Mouse (Mus musculus) T-cell, adult 2 months (primary cell): ENCODE results near the gene Thbs3.
"Not testable (repeated sequence)": the region's sequence is repeated elsewhere in the genome, so short reads cannot be mapped to it uniquely, and the experiment has no call there.

ENCODE experiments used
- DNase-seq: peaks from one replicate; pipeline ENCODE4 v3.0.0; 2022; ENCODE audit warnings: low spot score

Gene Thbs3

DNA sequence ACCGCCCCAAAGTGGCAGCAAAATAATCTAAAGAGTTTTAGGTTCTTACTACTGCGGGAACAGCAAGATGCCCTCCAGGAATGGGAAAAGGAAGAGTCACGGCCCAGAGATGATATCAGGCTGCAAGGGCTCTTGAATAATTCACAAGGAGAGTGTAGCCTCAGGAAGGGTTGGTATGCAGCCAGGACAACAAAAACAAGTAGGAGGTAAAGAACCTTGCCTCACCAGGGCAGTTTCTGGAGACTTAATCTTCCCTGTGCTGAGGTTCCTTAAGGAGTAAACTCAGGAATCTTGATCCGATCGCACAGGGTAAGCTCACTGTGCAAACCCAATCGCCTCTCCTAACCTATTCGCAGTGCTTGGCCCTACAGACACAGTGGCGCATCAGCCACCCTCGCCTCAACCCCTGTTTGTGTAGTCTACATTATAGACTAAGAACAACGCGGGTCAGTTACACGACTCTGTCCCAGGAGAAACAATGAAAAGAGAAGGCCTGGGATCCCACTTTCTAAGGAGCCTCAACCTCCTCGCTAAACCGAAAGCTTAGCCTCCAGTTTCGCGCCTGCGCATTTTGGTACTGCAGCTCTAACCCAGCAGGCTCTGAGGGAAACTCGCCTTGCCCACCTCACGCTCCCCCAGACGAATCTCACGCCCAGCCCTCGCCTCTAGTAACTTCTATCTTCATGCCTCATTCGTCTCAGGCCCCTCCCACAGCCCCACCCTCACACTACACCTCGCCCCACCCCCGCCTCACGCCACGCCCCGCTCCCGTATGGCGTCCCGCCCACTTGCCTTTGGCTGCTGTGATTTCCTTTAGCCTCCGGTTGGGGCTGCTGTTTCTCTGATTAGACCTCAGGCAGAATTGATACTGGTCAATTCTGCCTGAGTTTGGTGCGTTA is 18.8 kb upstream of the Thbs3 start:
- peak; percentile 92 for DNase-seq

DNA sequence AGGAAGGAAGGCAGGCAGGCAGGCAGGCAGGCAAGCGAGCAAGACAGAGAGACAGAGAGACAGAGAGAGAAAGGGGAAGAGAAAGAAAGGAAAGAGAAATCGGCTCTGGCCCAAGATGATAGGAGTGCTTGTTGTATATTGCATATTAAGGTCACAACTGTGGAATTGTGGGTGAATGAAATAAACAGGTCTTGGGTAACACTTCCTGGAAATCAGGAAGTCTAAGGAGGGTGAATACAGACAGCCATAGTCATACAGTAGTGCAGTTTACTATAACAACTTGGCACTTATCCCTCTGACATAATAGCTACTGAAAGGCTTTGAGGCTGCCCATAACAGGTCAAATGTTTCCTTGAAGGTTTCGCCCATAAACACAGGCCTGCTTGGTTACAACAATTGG is 15.1 kb upstream of the Thbs3 start:
- no peak for DNase-seq

DNA sequence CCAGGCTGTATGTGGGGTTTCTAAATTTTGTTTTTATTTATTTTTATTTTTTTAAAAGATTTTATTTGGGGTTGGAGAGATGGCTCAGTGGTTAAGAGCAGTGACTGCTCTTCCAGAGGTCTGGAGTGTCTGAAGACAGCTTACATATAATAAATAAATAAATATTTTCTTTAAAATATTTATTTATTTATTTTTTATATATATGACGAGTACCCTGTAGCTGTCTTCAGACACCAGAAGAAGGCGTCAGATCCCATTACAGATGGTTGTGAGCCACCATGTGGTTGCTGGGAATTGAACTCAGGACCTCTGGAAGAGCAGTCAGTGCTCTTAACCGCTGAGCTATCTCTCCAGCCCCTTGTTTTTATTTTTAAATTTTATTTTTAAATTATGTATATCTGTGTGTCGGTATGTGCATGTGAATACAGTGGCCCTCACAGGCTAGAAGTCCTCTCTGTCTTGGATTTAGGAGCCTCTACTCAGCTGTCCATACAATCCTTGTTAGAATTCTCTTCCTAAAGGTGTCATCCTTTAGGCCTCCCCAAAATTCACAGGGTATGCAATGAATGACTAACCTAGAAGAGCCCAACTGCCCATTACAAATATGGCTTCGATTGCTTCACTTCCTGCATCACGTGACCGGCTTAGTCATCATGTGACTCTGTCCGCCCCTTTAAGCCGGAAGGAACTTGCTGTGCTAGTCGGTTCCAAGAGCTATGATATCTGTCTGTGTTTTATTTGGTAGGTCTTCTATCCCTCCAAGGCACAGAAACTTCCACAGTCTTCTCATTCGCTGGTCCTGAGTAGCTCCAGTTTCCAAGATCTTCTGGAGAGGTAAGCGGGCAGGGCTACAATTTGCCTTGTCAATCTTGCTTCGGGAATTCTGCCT is 12.5 kb upstream of the Thbs3 start, which contains the start of gene Gba:
TSS of gene Gba (plus strand) at position 676 of the 889 bp plus-strand sequence.
- DNase-seq: peak; percentile 84

DNA sequence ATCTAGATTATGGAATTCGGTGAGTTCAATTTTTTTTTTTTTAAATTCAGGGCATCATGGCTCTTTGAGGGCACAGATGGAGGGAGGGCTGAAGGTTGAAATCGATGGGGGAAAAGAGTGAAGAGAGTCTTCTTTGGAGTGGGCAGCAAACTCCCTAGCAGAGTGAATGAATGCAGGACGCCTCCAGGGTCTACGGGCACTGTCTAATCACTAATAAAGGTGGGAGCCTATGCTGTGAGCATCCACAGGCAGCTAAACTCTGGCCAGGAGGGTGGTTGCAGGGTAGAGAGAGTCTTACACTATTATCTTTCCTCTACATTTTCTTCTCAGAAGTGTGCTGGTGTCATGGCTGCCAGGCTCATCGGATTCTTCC is 11.9 kb upstream of the Thbs3 start:
- no peak for DNase-seq

DNA sequence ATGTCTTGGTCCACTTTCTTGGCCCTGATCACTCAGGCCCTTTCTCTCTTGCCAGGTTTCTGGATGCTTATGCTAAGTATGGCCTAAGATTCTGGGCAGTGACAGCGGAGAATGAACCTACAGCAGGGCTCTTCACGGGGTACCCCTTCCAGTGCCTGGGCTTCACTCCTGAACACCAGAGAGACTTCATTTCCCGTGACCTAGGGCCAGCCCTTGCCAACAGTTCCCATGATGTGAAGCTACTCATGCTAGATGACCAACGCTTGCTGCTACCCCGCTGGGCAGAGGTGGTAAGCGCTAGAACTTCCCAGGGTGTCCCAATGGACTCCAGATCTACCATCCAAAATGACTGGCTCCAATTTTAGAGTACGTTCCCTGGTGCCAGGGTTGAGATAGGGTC is 8.9 kb upstream of the Thbs3 start:
- no peak for DNase-seq

DNA sequence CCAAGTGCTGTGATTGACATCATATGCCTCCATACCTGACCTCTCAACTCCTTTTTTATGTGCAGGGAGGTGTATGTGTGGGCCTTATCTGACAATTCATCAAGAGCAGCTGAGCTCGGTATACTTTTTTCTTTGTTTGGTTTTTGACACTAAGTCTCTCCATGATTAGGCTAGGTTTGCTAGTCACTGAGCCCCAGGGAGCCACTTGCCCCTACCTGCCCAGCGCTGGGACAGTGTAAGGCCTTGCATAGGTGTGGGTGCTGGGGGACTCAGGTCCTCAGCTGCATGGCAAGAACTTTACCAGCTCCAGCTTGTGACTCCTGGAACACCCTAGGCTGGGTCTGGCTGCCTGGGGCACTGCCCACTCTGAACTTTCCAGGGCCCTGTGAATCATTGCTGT is 8.3 kb upstream of the Thbs3 start:
- DNase-seq: no peak

DNA sequence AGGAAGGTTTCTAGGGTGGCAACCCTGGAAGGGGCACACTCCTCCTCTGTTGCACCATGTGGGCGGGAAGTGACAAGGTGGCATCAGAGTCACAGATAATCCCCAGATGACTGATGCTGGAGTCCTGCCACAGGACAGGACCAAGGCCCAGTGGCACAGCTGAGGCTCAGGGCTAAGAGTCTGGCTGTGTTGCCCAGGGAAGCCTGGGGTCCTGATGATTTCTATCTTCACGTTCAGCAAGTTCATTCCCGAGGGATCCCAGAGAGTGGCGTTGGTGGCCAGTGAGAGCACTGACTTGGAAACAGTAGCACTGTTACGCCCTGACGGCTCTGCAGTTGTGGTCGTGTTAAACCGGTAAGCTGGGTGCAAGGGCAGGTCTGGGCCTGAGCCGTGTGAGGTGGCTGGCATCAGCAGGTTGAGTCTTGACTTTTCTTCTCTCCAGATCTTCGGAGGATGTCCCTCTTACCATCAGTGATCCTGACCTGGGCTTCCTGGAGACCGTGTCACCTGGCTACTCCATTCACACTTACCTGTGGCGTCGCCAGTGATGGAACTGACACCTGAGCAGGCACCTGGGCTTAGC is 6.8 kb upstream of the Thbs3 start:
- DNase-seq: no peak

DNA sequence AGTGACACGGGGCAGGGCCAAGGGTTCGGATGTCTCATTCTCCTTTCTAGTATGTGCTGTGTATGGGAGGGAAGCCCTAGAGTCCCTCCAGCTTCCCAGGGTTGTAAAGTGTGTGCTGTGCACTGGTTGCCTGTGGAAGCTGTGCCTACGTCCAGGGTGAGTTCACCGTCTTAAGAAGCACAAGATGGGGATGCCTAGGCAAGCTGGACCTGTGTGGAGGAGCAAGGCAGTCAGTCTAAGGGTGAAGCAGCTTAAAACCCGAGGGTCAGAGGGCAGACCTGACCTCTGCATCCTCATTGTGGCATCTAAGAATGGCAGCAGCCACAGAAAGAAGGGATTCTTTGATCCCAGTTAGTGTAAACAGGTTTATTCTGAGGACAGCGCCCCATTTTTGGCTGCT is 6.2 kb upstream of the Thbs3 start:
- no peak for DNase-seq

DNA sequence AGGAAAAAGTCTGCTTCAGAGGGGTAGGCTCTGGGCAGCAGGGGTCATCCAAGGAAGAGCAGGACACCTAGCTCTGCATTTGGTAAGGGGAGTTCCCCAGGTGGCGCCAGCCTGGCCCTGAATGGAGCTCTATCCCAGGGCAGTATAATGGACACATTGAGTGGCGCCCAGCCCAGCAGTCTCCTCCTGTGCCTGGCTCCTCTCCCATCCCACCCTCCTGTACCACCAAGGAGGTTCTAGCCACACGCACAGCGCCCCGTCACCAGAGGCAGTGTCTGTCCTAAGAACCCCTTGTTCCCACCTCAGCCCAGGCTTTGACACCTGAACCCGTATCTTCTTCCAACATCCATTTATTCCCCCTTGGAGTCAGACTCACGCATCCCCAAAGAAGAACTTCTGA is 5.2 kb upstream of the Thbs3 start:
- DNase-seq: no peak

DNA sequence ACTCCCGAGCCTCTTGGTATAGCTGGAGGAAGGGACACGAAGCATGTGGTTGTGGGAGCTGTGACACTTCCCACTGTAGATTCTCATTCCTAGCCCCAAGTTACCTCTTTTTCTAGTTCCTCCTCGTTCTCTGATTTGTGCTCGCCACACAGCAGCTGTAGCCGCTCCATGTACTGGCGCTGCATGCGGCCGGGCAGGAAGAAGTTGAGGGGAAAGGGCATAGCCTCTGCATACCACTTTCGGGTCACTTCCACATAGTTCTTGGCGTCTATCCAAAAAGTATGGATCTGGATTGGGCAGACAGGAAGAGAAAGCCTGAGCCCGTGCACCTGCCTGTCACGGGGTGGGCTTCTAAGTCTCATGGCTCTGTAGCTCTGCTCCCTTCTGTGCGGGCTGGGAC is 4.8 kb upstream of the Thbs3 start:
- DNase-seq: no peak

DNA sequence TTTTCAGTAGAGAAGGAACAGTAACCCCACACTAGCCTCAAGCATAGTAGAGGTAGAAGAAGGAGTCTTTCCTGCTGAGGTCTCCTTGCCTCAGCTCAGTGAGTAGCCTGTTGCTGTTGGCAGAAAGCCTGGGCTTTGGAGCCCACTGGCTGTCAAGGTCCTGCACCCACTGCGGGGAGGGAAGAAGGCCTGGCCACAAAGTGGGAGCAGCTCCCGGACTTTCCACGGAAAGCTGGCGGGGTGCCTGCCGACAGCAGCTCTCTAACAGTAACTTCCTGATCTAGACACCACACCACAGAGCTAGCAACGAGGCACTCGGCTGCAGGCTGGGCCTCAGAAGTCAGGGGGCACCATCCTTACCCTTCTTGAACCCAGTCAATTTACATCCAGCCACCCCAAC is 4.2 kb upstream of the Thbs3 start:
- no peak for DNase-seq

DNA sequence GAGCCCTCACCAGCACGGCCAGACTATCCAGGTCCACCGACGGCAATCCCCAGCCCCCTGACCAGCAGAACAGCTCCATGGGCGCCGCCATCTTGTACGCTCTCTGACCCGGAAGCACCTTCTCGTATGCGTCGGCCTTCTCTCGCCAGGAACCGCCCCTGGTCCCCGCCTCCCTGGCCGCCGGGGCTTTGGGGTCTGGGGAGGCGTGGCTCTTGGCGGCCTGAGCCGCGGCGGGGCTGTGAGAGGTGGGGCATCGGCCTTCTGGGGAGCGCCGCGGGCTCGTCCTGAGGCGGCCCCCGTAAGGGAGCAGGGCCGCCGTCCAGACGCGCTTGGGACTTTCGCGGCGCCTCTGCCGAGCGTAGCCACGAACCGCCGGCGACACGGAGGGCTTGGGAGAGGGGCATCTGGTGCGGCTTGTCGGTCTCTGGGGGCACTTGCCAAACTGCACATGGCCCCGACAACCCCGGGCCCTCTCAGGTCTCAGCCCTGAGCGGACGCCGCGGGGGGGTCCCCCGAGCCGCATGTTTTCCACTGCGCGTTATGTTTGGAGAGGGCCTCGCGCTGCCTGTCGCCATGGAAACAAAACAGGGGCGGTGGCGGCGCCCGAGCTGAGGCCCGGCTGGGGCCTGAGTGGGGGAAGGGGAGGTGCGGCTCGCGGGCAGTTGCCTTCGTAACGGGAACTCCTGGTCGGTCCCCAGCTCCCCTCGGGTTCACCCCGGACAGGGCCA is 1.0 kb upstream of the Thbs3 start:
- DNase-seq: peak; percentile 91

DNA sequence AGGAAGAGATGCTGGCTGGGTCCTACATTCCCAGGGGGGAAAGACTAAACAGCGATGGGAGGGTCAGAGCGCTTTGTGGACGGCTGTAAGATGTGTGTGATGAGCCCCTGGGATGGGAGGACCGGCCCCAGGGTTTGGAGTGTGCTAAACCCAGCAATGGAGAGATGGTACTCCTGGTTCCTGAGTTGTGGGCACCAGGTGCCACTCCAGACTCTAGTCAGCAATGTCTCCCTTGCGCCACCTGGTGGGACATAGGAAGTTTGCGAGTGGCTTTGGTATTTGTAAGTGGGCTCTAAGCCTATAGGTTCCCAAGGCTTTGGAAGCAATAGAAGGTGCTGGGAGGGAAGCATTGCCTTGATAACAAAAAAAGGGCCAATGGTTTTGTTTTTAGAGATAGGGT is 873 bp downstream of the Thbs3 start:
- peak; percentile 84 for DNase-seq

DNA sequence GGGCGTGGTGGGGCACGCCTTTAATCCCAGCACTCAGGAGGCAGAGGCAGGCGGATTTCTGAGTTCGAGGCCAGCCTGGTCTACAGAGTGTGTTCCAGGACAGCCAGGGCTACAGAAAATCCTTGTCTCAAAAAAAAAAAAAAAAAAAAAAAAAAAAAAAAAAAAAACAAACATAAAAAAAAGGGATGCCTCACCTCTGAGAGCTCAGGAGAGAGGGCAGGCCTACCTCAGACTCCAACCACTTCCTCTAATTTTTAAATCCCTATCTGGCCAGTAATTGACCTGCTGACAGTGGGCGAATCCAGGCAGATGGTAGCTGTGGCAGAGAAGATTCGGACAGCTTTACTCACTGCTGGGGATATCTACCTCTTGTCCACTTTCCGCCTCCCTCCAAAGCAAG is 1.4 kb downstream of the Thbs3 start:
- not testable (repeated sequence) for DNase-seq

DNA sequence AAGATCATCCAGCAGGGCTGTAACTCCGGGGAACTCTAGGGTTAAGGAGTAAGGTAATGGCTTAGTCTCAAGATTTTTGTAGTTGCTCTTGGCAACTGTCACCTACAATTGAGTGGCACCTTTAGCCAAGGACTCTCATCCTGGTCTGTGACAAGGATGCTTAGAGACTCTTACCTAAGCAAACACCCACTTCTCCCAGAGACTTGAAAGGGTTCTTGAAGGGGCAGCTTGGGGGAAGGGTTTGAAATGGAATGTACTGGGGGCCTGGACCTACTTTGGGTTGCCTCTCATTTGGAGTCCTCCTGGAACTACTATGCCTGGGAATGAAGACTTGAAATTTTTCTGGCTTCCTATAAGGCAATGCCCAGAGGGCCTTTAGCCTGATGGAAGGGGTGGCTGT is 3.3 kb downstream of the Thbs3 start:
- no peak for DNase-seq

DNA sequence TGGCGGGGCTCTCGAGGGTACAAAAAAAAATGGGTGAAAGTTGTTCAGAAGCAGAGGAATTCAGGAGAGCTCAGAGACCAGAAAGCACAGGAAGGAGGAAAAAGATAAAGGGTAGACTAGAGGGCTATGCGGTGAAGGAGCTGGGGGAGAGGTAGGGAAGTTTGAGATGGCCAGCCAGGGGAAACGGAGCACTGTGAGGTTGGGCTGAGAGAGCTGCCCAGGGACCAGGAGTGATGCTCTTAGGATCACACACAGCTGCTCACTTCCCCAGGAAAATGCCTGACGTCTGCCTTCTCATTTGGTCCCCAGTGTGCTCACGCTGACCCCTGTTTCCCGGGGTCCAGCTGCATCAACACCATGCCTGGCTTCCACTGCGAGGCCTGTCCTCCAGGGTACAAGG is 4.6 kb downstream of the Thbs3 start:
- no peak for DNase-seq

DNA sequence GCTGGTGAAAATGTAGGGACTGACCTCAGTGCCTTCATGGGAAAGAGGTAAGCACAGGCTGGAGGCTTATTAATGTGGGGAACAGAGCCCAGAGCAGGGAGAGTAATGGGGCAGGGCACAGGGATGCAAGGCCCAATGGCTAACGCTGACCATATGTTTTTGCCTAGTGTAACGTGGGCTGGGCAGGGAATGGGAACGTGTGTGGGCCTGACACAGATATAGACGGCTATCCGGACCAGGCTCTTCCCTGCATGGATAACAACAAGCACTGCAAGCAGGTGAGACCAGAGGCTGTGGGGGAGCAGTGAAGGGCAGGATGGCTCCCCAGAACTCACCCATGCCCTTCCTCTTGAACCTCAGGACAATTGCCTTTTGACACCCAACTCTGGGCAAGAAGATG is 6.2 kb downstream of the Thbs3 start:
- no peak for DNase-seq

DNA sequence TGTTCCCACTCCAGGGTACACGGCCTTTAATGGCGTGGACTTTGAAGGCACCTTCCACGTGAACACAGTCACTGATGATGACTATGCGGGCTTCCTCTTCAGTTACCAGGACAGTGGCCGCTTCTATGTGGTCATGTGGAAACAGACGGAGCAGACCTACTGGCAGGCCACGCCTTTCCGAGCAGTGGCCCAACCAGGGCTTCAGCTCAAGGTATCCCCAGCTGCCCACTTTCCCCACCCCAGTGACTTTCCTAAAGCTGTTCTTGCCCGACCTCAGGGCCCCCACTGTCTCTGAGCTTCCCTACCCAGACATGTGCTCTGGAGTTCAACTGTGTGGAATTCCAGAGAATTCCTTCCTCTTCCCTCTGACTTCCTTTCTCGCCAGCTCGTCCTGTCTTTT is 9.8 kb downstream of the Thbs3 start:
- DNase-seq: no peak

DNA sequence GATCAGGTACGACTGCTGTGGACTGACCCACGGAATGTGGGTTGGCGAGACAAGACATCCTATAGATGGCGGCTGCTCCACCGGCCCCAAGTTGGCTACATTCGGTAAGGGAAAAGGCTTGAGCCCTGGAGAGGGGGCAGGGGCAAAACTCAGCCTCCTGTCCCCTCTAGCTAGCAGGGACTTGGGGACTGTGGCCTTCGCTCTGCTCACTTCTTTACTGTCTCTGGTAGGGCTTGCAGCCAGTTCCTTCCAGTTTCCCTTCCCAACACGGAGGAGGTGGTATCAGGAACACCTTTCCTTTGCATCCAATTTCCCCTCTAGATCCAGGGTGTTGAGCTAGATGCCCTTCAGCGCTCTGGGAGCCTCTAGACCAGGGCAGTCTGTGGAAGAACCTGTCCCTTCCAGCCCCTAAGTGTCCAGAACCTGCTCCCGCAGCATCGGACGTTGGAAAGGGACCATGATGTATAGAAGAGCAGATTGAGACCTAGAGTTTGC is 10.4 kb downstream of the Thbs3 start:
- DNase-seq: no peak

DNA sequence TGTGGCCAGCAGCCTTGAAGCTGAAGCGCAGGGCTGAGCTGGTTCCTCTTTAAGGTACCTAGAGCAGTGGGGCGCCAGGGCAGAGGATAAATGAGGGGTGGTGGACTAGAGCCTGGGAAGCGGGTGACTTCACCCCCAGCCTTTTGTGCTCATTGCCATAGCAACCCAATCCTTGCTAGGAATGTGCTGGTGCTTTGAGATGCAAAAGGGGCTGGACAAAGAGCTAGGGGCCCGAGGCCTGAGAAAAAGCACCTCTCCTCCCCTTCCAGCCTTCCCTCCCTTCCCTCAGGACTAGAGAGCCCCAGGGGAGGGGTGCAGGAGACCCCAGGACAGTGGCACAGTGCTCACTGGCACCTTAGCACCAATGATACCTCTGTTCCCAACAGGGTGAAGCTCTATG is 10.9 kb downstream of the Thbs3 start:
- no peak for DNase-seq

DNA sequence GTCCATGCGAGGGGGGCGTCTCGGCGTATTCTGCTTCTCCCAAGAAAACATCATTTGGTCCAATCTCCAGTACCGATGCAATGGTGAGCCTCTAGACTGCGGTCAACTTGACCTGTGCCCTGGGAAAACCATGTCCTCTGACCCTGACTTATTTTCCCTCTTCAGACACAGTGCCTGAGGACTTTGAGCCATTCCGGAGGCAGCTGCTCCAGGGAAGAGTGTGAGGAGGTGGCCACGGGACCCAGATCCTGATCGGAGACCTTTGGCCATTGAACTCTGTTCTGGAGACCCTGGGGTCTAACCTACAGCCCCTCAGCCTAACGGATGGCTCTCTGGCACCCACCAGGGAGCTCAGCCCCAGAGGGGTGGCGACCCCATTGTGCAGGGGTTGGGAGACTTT is 11.4 kb downstream of the Thbs3 start:
- no peak for DNase-seq

DNA sequence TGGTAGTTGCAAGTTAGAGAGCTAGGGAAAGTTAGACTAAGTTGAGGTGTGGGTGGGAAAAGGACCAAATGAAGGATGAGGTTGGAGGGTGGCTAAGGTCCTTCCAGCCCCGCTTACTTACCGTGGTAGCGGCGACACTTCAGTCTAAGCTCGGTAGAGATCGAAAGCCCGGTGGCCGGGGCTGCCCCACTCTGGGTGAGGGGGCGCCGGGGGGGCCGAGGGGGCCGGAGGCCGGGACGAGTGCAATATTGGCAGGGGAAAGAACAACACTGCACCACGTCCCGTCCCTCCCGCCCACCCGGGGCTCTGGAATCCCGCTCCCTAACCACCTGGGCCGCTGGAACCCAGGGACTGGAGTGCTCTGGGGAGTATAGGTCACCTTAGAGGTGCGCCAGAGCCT is 11.9 kb downstream of the Thbs3 start, which contains the start of gene Mtx1:
TSS of gene Mtx1 (minus strand) at position 189 of the 400 bp plus-strand sequence.
- DNase-seq: no peak
